Mouse (Mus musculus) forebrain, embryonic 11.5 days (tissue): ENCODE data around the gene Pde4c. TPM values are rescaled to one million over a fixed set of nuclear protein-coding genes. Genes with fewer than 3 reads are reported as not detected.

Experiments
- ATAC-seq: fragments of 200-750 bp; cut with Nextera tagmentation; replicated peaks from 2 replicates; pipeline ENCODE4 v1.8.0; 2017; ENCODE audit warnings: moderate TSS enrichment; ENCODE audit not compliant: low FRiP score
- DNase-seq: peaks from one replicate; pipeline ENCODE4 v3.0.0-alpha.2; 2017; ENCODE audit warnings: low spot score
- H3K27ac ChIP-seq: fragments of 300-500 bp; sonication (generic); 2 replicates; pipeline ENCODE4 v1.5.1; 2014; ENCODE audit warnings: low read depth, low read length
- H3K27me3 ChIP-seq: fragments of 300-500 bp; sonication (generic); 2 replicates; pipeline ENCODE4 v1.6.1; 2014; ENCODE audit warnings: mild to moderate bottlenecking, low read length, mixed read lengths; ENCODE audit not compliant: control insufficient read depth, insufficient read depth
- H3K36me3 ChIP-seq: fragments of 300-500 bp; sonication (generic); 2 replicates; pipeline ENCODE4 v1.6.1; 2014; ENCODE audit warnings: mild to moderate bottlenecking, low read length, moderate library complexity, mixed read lengths; ENCODE audit not compliant: control insufficient read depth, insufficient read depth
- H3K4me1 ChIP-seq: fragments of 300-500 bp; sonication (generic); replicated peaks from 2 replicates; pipeline ENCODE4 v1.6.1; 2014; ENCODE audit warnings: low read length, mixed read lengths; ENCODE audit not compliant: control insufficient read depth, insufficient read depth
- H3K4me2 ChIP-seq: fragments of 300-500 bp; sonication (generic); 2 replicates; pipeline ENCODE4 v1.6.1; 2014; ENCODE audit warnings: low read depth, mild to moderate bottlenecking, low read length, moderate library complexity, mixed read lengths; ENCODE audit not compliant: severe bottlenecking
- H3K4me3 ChIP-seq: fragments of 300-500 bp; sonication (generic); 2 replicates; pipeline ENCODE4 v1.5.1; 2014; ENCODE audit warnings: low read depth, low read length
- H3K9ac ChIP-seq: fragments of 300-500 bp; sonication (generic); 2 replicates; pipeline ENCODE4 v1.6.1; 2014; ENCODE audit warnings: low read length
- H3K9me3 ChIP-seq: fragments of 300-500 bp; sonication (generic); 2 replicates; pipeline ENCODE4 v1.6.1; 2016; ENCODE audit warnings: low read length, mixed read lengths; ENCODE audit not compliant: control insufficient read depth
- WGBS: fragments of 180-500 bp; shearing (Covaris S2); extraction: QIAGEN DNeasy Blood & Tissue Kit; methylation state at CpG from one replicate; pipeline ENCODE4 v1.1.7; 2014; 5-methylcytosine and 5-hydroxymethylcytosine counted together
- polyA plus RNA-seq: library from polyadenylated mRNA; unstranded; fragments of >200 nt; fragmentation: Nextera tagmentation; extraction: Ambion mirVana; gene quantifications from 2 replicates; pipeline ENCODE4 v1.2.1, GENCODE M21; 2014

Gene Pde4c
- polyA plus RNA-seq, 1 experiment from 2014 or later: 0.13 TPM

GRCm38 (mm10) chr8:70724216-70724615 is 696 bp downstream of the Pde4c start:
- Histone ChIP-seq H3K9ac (no peak overlapping the region), H3K4me1 (no peaks in the 10 kb centered on the region), H3K27me3 (peaks cover 6% of the 10 kb centered on the region), H3K9me3 (no peaks in the 10 kb centered on the region), H3K4me2 (no peak overlapping the region), H3K4me3 (no peak overlapping the region), H3K27ac (no peak overlapping the region), H3K36me3 (no peaks in the 10 kb centered on the region)
- WGBS: 78% methylated on average over 12 of the region's 12 CpGs
- no peak for DNase-seq
- ATAC-seq: no peak

- WGBS: 29% methylated on average over 14 of the region's 14 CpGs
- H3K27me3 ChIP-seq: peaks cover 18% of the 10 kb centered on the region
Measured at GRCm38 (mm10) chr8:70725792-70726447, 2.4 kb downstream of the Pde4c start.

GRCm38 (mm10) chr8:70726721-70727120 is 3.2 kb downstream of the Pde4c start:
- DNase-seq (no peak), ATAC-seq (no peak)
- Histone ChIP-seq H3K9me3 (no peaks in the 10 kb centered on the region), H3K27ac (no peak overlapping the region), H3K4me3 (no peak overlapping the region), H3K4me1 (no peaks in the 10 kb centered on the region), H3K36me3 (no peaks in the 10 kb centered on the region), H3K9ac (no peak overlapping the region), H3K4me2 (no peak overlapping the region), H3K27me3 (peaks cover 21% of the 10 kb centered on the region)
- WGBS: 46% methylated on average over 11 of the region's 11 CpGs

More at GRCm38 (mm10) chr8:70725792-70726447, 2.4 kb downstream of the Pde4c start:
- Histone ChIP-seq H3K36me3 (no peaks in the 10 kb centered on the region), H3K4me2 (no peak overlapping the region), H3K9me3 (no peaks in the 10 kb centered on the region), H3K4me1 (no peaks in the 10 kb centered on the region), H3K4me3 (no peak overlapping the region), H3K9ac (no peak overlapping the region), H3K27ac (no peak overlapping the region)
- ATAC-seq: no peak
- DNase-seq: no peak

- Histone ChIP-seq H3K36me3 (no peaks in the 10 kb centered on the region), H3K4me1 (no peaks in the 10 kb centered on the region), H3K27ac (no peak overlapping the region), H3K27me3 (peaks cover 24% of the 10 kb centered on the region), H3K4me2 (peak overlapping the region; percentile 37; the same call in 1 of the 2 replicates), H3K9ac (no peak overlapping the region), H3K9me3 (no peaks in the 10 kb centered on the region), H3K4me3 (peak overlapping the region; percentile 17)
- peak; percentile 52 for DNase-seq
- peak; percentile 30; the same call in 1 of the 2 replicates for ATAC-seq
- 3% methylated on average over 34 of the region's 34 CpGs for WGBS
Measured at GRCm38 (mm10) chr8:70729808-70730475, 6.4 kb downstream of the Pde4c start.

GRCm38 (mm10) chr8:70730956-70731355 is 7.4 kb downstream of the Pde4c start:
- no peaks in the 10 kb centered on the region for H3K36me3 ChIP-seq
- H3K27ac ChIP-seq: no peak overlapping the region
- no peaks in the 10 kb centered on the region for H3K4me1 ChIP-seq
- no peaks in the 10 kb centered on the region for H3K9me3 ChIP-seq
- no peak overlapping the region for H3K4me2 ChIP-seq
- 80% methylated on average over 4 of the region's 4 CpGs for WGBS
- H3K9ac ChIP-seq: no peak overlapping the region
- DNase-seq (peak; percentile 41), ATAC-seq (no peak)
- no peak overlapping the region for H3K4me3 ChIP-seq
- peaks cover 24% of the 10 kb centered on the region for H3K27me3 ChIP-seq

DNA sequence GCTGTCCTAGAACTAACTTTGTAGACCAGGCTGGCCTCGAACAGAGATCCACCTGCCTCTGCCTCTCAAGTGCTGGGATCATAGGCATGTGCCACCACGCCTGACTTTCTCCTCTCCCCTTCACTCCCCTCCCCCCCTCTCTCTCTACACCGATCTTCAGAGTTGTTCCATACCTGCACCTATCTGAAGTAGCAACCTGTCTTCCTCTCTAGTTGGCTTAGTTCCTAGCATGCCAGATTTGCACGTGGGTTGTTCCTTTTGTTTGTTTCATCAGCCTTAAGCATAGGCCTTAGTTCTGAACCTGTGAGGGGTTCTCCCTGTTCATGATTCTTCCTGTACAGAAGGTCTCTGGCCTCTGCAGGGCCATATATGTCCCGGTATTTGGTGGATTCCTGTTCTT is 14.2 kb downstream of the Pde4c start:
- no peak overlapping the region for H3K9ac ChIP-seq
- ATAC-seq (no peak), DNase-seq (peak; percentile 23)
- no peak overlapping the region for H3K27ac ChIP-seq
- H3K4me3 ChIP-seq: no peak overlapping the region
- no peaks in the 10 kb centered on the region for H3K36me3 ChIP-seq
- peaks cover 8% of the 10 kb centered on the region for H3K27me3 ChIP-seq
- no peaks in the 10 kb centered on the region for H3K9me3 ChIP-seq
- H3K4me2 ChIP-seq: no peak overlapping the region
- no peaks in the 10 kb centered on the region for H3K4me1 ChIP-seq
- 67% methylated on average over 5 of the region's 5 CpGs for WGBS

GRCm38 (mm10) chr8:70738211-70738610 is 14.7 kb downstream of the Pde4c start:
- Histone ChIP-seq H3K4me1 (no peaks in the 10 kb centered on the region; the same call in 1 of the 2 replicates), H3K9me3 (no peaks in the 10 kb centered on the region), H3K9ac (no peak overlapping the region), H3K27ac (no peak overlapping the region), H3K36me3 (no peaks in the 10 kb centered on the region), H3K4me3 (no peak overlapping the region), H3K4me2 (no peak overlapping the region), H3K27me3 (peaks cover 13% of the 10 kb centered on the region)
- 78% methylated on average over 3 of the region's 3 CpGs for WGBS
- ATAC-seq (no peak), DNase-seq (peak; percentile 29)

- H3K4me3 ChIP-seq: no peak overlapping the region
- no peaks in the 10 kb centered on the region for H3K36me3 ChIP-seq
- peaks cover 3% of the 10 kb centered on the region; the same call in 1 of the 2 replicates for H3K4me1 ChIP-seq
- DNase-seq: peak; percentile 32
- no peaks in the 10 kb centered on the region for H3K9me3 ChIP-seq
- no peak overlapping the region for H3K4me2 ChIP-seq
- 67% methylated on average over 5 of the region's 5 CpGs for WGBS
- H3K27me3 ChIP-seq: peaks cover 38% of the 10 kb centered on the region
- no peak for ATAC-seq
- no peak overlapping the region for H3K27ac ChIP-seq
- no peak overlapping the region for H3K9ac ChIP-seq
Measured at GRCm38 (mm10) chr8:70741661-70742060, 18.1 kb downstream of the Pde4c start.
